Mouse (Mus musculus) frontal cortex, postnatal 36 days (tissue): Measurements from ENCODE around the gene Olfr122.

Source experiments
- DNase-seq, 2 experiments: peaks; one replicate each; pipeline ENCODE4 v3.0.0; 2022; ENCODE audit warnings: low spot score in 2 of 2

The Olfr122 gene

GRCm38 (mm10) chr17:37768307-37768706, at the start of gene Olfr122:
Olfr122 (plus strand) TSS chr17:37768607.
- DNase-seq: no peak

- DNase-seq: no peak
Measured at GRCm38 (mm10) chr17:37721508-37721907, 46.9 kb upstream of the Olfr122 start, which contains the start of gene Olfr120. Olfr120 (plus strand) TSS chr17:37721808.

- no peak for DNase-seq
Measured at GRCm38 (mm10) chr17:37738070-37738469, 30.3 kb upstream of the Olfr122 start.

DNA sequence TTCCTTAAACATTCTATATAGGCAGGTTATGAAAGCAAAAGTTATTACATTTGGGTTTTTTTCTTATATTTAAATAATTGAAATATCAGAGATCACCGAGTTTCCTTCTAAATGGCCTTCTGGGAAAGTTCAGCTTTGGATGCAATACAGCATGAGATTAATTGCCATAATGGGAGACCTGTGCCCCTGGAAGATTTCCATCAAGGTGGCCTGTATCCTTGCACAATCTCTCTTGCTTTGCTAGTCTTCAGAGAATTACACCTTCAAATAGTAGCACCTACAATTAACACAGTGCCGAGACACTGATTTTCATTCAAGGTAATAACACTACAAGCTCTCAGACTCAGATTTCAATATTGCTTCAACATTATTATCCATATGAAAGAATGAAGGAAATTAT, 24.8 kb downstream of the Olfr122 start, which contains the start of gene Olfr123:
Gene Olfr123 (plus strand): TSS at position 301 of the 400 bp plus-strand sequence.
- no peak for DNase-seq

DNA sequence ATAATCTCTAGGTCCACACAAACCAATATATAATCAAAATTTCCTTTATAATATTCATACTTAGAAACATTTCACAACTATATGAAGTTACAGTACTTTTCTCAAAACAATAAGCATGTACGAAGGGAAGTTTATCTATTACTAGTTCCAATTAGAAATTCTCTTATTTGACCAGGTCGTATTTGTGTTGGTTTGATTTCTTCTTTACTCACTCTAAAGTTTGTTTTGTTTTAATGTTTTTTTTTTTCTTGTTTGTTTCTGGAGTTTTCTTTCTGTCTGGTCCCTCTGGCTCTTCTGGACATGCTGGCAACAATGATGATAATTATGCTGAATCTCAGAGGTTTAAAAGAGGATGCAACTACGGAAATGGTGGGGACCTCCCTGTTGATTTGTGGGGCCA, 31.2 kb downstream of the Olfr122 start, which contains the start of gene Olfr124:
Gene Olfr124 (plus strand): TSS at position 301 of the 400 bp plus-strand sequence.
- no peak for DNase-seq
